Mouse (Mus musculus): ENCODE measurements around the gene Umad1.

The Umad1 gene

DNA sequence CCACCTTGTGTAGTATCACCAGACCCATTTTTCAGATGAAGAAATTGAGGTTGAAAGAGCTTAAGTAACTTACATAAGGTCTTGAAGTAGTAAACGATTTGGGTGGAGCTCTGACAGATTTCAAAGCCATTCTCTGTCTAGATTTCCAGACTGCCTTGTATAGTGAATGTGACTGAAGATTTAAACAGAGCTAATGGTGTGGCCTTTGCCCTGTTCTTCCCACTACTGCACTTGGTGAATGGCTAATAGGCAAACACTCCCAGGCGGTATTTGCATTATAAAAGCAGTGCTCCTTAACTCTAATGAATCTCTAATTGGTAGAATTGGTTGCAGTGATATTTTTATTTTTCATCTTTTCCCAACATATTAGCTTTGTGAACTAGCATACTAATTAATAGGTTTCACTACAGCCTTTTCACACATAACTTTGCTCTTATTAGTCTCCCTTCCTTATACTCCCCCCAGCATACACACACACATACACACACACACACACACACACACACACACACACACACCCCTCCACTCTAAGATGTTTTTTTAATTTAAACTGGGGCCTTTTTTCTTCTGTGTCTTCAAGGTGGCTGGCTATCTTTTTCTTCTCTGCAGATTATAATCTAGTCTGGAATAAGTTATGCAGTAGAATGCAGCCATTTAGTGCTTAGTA lies 109.2 kb downstream of the Umad1 start:
- in situ Hi-C loops (cut with MboI, MseI) = no loop called here

DNA sequence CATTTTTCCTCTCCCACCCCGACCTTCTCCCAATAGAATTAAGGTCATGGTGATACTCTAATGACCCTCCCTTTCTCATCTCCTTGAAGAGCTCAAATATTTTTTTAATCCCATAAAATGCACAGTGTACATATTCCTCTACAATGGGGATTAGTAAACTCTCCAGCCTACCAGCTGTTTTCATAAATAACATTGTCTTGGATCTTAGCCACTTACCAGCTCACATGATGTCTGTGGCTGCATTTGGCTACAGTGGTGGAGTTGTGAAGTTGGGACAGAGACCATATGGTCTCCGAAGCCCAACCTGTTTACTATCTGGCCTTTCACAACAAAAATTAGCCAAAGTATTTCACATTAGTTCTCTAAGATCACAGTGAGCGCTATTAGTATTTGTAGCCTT lies 111.5 kb downstream of the Umad1 start:
- in situ Hi-C loops (cut with MboI, MseI) = no loop called here

DNA sequence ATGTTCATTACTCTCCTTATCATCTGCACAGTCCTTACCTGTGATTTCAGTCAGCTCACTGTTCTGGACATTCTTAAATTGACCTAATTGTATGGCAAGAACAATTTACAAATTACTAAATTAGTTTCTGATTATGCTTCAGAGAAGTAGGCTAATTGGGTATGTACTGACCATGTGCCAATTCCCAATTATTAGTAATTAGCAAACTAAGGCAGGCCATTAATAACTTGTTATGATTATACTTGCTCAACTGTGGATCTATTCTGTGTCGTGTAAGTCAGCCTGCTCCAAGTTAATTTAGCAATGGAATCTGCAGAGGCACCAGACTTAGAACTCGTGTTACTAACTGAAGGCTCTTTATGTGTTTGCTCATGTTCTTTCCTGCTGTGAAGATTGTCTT lies 114.0 kb downstream of the Umad1 start:
- in situ Hi-C loops (cut with MboI, MseI) = no loop called here

DNA sequence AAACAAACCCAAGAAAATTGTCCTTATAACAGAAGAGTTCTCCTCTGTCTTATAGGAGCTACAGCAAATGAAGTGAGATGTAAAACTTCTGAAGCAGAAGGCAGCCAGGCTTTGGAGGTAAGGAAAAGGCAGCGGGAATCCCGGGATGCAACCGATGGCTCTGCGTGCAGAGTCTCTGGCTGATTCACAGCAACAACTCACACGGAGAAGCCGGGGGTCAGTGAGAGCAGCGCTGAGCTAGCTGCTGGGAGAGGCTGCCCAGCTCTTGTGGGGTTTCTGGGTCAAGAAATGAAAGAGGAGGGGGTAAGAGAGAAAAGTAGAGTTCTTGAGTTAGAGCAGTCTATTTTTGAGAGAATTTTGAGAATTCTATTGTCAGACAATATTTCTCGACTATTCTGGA lies 114.8 kb downstream of the Umad1 start:
- in situ Hi-C loops (cut with MboI, MseI) = no loop called here

DNA sequence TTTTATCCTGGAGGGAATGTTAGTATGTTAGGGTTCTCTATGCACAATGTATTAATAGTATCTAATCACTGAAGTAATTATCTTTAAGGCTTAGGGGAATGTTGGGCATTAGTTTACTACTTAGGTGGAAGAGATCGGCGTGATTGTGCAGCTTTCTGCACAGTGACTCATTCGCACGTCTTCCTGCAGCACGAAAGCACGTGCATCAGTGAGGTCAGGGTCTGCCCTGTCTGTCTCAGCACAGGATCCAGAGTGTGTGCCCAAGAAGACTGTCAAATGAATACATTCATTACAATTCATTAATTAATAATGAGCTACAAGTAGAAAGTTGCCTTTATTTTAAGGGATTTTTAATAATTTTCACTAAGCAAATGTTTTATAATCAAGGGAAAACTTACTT lies 115.2 kb downstream of the Umad1 start:
- in situ Hi-C loops (cut with MboI, MseI) = no loop called here

DNA sequence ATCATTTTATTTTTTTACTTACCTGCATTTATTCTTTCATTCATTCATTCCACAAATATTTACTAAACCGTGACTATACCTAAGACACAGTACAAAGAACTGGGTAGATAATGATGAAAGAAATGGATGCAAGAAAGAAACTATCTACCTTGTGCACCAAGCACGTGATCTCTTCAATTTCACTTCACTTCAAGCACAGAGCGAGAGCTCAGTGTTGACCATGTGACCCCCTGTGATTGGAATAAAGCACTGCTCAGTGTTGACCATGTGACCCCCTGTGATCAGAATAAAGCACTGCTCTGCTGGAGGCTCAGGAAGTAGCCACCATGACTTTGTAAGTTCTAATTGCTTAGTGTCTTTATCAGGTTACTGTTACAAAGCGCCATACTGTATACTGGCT lies 115.6 kb downstream of the Umad1 start:
- in situ Hi-C loops (cut with MboI, MseI) = no loop called here

DNA sequence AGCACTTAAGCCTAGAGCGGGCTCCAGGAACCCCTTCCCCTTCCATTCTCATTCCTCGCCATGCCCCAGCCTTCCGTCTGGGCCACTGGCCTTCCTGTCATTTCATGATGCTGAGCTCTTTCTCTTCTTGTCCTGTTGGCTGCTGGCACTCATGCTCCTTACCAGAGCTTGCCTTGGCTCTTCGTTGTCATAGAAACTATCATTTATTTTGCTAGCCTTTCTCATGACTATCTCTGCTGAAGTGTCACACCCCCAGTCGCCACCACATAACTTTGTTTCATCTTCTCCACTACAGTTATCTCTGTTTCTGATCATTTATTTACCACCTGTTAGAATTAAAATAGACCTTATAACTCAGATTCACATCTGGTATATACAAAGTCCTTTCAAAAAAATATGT lies 117.3 kb downstream of the Umad1 start:
- in situ Hi-C loops (cut with MboI, MseI) = no loop called here

DNA sequence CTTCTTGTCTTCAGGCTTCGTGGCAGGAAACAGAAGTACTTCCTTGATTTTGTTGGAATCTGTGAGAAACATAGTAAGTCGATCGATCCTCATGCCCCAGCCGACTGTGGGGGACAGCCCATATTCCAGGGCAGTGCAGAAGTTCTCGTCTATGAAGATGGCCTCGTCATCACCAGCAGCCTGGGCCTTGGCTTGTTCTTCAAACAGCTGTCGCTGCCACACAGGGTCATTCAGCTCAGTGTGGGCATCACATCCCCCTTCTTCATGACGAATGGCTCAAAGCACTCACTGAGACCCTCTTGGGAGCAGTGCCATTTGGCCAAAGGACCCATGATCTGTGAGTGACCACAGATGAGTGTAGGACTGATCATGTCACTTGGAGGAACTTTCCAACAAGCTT lies 118.6 kb downstream of the Umad1 start:
- in situ Hi-C loops (cut with MboI, MseI) = no loop called here

DNA sequence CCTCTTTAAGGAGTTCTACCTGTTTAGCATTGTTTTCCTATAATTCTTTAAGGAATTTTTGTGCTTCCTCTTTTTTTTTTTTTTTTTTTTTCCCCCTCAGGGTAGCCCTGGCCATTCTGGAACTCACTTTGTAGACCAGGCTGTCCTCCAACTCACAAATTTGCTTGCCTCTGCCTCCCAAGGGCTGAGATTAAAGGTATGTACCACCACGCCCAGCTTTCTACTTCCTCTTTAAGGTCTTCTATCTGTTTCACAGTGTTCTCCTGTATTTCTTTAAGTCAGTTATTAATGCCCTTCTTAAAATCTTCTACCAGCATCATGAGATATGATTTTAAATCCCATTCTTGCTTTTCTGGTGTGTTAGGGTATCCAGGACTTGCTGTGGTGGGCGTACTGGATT lies 130.2 kb downstream of the Umad1 start:
- in situ Hi-C loops (cut with MboI, MseI) = no loop called here

DNA sequence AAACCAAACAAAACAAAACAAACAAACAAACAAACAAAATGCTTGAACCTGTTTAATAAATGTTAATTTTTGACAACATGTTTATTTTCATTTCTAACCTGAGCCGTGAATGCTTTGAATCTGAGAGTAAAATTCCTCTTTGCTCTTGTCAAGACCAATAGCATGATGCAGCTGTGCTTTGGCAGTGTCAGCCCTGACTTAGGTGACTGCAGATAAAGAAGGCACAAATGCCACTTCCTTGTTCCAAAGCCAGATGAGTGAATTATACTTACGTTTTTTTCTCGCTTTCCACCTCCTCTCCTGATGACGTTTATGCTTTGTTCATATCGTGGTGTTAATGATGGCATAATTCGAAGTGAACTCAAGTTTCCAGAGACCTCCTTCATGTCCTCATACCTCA lies 131.2 kb downstream of the Umad1 start:
- in situ Hi-C loops (cut with MboI, MseI) = no loop called here

DNA sequence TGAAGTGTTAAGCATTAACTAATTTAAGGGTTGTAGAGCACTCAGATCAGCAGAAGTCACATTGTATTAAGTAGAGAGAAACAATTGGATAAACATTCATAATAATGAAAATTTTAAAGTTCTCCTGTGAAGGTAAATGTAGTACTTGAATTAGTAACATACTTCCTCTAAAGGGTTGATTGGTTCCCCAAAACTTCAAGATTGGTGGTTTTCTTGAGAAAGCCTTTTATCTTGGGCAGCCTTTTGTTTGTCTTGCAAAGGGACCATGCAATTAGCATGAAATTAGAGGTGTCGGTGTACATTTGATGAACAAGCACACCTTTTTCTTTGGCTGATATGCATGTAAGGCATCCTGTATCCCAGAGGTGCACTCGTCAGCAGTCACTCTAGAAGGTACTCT lies 131.8 kb downstream of the Umad1 start:
- in situ Hi-C loops (cut with MboI, MseI) = no loop called here

DNA sequence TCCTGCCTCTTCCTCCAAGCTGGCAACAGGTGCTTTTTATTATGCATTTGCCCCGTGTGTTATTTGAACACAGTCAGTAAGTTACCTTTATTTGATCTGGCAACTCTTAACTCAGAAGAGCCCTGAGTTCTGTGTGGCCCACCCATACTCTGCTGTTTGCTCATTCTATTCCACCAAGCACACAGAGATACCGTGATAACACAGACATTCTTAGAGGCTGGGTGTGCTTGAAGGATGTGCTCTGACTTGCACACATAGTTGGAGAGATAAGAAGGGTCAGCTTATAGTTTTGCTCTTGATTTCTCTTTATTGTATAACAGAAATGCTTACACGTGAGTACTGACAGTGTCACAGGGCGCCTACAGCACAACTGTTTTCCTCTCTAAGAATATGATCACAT lies 133.9 kb downstream of the Umad1 start:
- in situ Hi-C loops (cut with MboI, MseI) = no loop called here

DNA sequence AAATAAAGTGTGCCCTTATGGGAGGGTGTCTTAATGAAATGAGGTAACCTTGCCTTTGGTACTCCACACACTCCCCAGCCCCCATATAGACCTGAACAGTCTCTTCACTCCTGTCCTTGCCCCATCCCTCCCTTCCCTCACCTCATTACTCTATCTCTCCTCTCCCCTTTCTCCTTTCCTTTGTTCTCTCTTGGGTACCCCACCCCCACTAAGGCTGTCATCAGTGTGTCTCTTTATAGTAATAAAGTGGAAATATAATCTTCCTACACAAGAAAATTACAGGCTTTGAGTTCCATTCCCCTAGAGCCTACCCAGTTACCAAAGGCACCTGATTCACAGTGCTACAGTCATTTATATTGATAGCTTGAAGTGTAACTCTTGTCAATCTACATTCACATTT lies 135.0 kb downstream of the Umad1 start:
- in situ Hi-C loops (cut with MboI, MseI) = no loop called here

DNA sequence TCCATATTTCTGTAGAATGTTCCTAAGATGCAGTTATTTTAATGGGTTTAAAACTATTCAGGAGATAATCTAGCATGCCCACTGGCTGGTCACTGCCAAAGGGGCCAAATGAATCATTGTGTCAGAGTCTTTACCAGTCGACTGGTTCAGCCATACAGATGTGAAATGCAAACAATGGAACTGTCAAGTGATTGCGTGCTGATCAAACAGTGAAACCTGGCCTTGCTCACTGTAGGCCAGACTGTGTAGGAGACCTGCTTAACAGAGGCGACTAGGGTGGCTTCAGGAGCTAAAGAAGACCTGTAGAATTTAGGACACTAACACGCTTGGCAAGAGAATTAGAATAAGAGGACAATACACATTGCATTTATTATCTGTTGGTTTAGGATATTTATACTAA lies 136.0 kb downstream of the Umad1 start:
- in situ Hi-C loops (cut with MboI, MseI) = no loop called here

DNA sequence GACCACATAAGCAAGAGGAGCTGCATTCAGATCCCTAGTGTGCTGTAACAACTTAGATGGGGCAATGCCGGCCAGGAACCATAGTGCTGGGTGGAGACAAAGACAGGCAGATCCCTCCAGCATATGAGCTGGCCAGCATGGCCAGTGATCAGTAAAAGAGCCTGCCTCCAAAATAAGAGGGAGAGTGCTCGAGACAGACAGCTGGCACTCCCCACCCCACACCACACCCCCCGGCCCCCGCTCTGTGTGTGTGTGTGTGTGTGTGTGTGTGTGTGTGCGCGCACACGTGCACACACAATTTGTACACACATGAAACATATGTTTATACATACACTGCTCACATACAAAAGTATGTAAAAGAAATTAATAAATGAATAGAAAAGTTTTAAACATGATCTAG lies 138.2 kb downstream of the Umad1 start:
- in situ Hi-C loops (cut with MboI, MseI) = no loop called here

DNA sequence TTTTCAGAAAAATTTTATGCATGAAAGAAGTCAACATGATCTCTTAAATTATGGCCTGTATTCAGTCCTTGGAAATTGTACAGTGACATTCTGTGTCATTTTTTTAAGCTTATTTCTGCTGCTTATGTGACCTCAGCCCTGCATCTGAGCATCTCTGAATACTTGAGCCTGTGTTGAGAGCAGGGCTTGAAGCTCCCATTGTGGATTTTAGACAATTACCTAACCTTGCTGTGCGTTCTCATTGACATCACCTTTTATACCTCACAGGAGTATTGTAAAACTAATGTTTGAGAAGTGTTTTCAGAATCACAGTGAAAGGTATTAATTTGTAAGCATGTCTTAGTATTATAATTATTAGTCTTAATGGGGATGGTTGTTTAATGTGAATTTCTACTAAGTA lies 140.6 kb downstream of the Umad1 start:
- in situ Hi-C loops (cut with MboI, MseI) = no loop called here

DNA sequence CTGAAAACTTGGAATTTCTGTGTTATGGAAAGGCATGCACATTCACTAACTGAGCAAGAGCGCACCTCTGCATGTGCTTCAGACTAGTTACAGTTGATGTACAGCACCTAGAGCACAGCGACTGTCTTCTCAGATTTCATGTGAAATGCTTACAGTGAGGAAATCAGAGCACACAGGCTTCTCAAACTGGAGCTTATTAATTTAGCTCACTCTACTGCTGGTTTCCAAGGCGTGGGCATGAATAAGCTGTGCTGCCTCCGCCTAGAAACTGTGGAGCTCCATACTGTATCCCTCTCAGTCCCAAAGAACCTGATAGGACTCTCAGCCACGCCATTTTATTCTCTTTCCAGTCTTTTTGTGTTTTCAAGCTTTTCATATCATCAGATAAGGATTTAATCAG lies 144.0 kb downstream of the Umad1 start:
- in situ Hi-C loops (cut with MboI, MseI) = no loop called here

DNA sequence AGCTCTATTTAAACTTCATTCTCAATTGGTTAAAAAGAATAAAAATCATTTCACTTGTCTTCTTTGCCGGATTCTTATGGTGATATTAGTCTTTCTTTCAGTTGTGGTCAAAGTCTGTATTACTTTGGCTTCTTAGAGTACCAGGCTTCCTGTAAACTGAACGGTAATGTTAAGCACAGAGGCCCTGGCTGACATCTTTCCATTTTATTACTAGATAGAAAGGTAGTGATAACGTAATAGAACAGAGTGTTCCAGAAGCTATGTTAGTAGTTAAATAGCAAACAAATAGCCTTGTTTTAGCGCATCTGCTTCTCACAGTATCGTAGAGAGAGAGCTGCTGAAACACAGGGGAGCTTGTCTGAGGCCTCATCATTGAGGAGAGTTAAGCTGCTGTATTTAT lies 146.8 kb downstream of the Umad1 start:
- in situ Hi-C loops (cut with MboI, MseI) = no loop called here

DNA sequence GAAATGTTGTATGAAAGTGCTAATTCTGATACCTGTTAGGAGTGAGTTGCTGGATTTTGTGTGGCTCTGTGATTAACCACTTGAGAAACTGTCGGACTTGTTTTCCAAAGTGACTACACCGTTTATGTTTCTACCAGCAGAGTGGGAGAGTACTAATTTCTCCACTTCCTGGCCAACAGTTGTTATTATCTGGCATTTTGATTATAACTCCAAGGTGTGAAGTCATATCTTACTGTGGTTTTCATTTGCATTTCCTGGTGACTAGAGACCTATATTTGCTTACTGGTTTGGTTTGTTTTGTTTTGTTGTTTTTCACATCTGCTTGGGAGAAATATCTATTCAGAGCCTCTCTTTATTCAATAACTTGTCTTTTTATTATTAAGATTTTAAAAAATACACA lies 149.2 kb downstream of the Umad1 start:
- in situ Hi-C loops (cut with MboI, MseI) = no loop called here

DNA sequence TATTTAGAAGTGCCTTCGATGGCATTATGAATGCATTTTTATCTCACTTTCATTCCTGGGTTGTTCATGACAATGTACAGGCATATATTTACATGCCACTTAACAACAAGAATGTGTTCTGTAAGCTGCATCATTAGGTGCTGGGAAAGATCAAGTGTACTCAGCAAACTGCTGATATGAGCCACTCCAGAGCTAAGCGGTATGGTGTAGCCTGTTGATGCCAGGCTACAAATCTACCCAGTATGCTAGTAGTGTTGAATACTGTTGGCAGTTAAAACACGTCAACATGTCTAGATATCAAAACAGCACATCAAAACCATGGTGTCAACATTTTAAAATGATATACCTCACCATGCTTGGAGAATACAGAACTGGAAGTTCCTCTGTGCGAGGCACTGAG lies 150.8 kb downstream of the Umad1 start:
- in situ Hi-C loops (cut with MboI, MseI) = no loop called here

DNA sequence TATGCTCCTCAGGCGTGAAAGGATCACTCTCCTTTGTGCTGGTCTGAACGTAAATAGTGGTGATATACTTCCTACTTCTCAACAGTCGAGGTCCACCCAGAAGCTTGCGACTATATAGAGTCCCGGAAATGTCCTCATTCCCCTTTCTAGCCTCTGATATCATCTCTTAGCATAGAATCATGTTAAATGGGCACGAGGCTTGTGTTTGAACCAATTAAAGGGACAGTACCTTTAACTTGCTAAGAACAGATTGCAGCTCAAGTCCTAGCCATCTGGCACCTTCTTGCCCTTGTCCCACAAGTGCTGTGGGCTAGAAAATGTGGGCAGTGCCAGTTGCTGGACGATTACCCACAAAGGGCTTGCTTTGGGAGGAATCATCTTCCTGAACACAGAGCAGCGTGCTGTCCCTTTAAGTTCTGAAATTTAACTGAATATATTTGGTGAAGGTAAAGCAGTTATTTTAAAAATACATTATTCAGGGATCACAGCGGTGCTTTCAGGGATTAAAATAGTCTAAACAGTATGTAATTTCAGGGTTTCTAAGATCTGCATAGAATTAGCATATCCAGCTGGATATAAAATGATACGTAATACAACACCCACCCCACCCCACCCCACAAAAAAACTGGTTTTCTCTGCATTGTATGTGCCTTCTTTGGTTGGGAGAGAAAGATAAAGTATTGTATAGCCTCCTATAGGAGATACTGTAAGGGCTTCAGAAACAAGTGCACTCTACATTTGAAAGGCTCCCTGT lies 153.9 kb downstream of the Umad1 start:
- in situ Hi-C loops (cut with MboI, MseI) = no loop called here

DNA sequence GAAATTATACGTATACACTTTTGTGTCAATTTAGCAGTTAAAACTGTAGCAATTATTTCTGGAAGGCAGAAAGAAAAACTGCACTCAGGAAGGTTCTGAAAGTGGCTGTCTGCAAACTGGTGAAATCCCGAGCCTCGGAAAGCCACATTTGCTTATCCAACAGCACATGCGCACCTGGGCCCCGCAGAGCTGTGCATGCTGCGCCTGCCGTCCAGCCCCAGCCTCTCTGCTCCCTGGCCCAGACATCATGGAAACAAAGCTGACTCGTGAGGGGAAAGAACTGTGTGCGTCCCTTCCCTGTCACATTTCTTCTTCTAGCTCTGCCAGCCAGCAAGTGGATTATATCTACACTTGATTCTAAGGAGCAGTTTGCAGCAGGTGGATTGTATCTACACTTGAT lies 154.9 kb downstream of the Umad1 start:
- in situ Hi-C loops (cut with MboI, MseI) = no loop called here

DNA sequence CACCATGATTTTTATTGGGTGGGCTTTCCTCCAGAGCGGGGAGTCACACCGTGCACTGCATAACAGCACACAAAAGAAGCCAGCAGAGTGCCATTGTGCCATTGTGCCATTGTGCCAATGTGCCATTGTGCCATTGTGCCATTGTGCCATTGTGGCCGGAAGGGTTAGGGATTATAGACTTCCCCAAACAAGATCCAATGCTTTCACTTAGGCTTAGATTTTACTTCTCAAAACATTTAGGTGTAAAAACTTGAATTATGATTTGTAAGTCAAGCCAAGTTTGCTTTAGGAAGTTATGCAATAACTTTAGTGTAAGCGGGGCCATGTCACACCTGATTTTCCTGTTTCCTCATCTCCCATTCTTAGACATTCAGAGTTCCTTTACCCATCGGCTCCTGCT lies 156.7 kb downstream of the Umad1 start:
- in situ Hi-C loops (cut with MboI, MseI) = loop anchor here (5.0 kb wide), 1 partner anchor 139 kb away; no protein-coding TSS in a partner anchor
